Mouse (Mus musculus) E14TG2a.4 (cell line): ENCODE data around the gene Tgfbr3.

Experiments used
- H3K27me3 ChIP-seq: 2 replicates; pipeline ENCODE4 v1.6.1; 2014; ENCODE audit warnings: low read length, control low read depth; ENCODE audit not compliant: insufficient read depth
- H3K36me3 ChIP-seq: 2 replicates; pipeline ENCODE4 v1.6.1; 2014; ENCODE audit warnings: low read length, control low read depth; ENCODE audit not compliant: insufficient read depth
- H3K4me1 ChIP-seq: replicated peaks from 2 replicates; pipeline ENCODE4 v1.6.1; 2014; ENCODE audit warnings: low read depth, low read length, control low read depth
- H3K4me3 ChIP-seq: replicated peaks from 2 replicates; pipeline ENCODE4 v1.5.1; 2014; ENCODE audit warnings: mild to moderate bottlenecking, low read length
- H3K9me3 ChIP-seq: 2 replicates; pipeline ENCODE4 v1.6.1; 2014; ENCODE audit warnings: low read length, control low read depth
- CTCF ChIP-seq: conservative IDR thresholded peaks from 2 replicates; pipeline ENCODE4 v1.5.1; 2014; ENCODE audit warnings: low read length
- NANOG ChIP-seq: IDR thresholded peaks from 2 replicates; pipeline ENCODE4 v1.6.1; 2014; ENCODE audit warnings: borderline replicate concordance, low read length, mixed read lengths
- POU5F1 ChIP-seq: IDR thresholded peaks from 2 replicates; pipeline ENCODE4 v1.6.1; 2014; ENCODE audit warnings: low read length, borderline replicate concordance

Gene Tgfbr3

GRCm38 (mm10) chr5:107087291-107087690 is 202.1 kb downstream of the Tgfbr3 start:
- H3K36me3 ChIP-seq = no peaks in the 10 kb centered on the region
- H3K27me3 ChIP-seq = no peaks in the 10 kb centered on the region
- peaks cover 5% of the 10 kb centered on the region; the same call in 1 of the 2 replicates for H3K4me1 ChIP-seq
- no peak for TF ChIP-seq CTCF
- no peak for TF ChIP-seq POU5F1
- no peak for TF ChIP-seq NANOG
- peaks cover 5% of the 10 kb centered on the region; the same call in 1 of the 2 replicates for H3K9me3 ChIP-seq
- H3K4me3 ChIP-seq = no peak overlapping the region

- H3K27me3 ChIP-seq = no peaks in the 10 kb centered on the region
- no peaks in the 10 kb centered on the region for H3K36me3 ChIP-seq
- TF ChIP-seq CTCF (no peak), POU5F1 (no peak), NANOG (no peak)
- peaks cover 5% of the 10 kb centered on the region; the same call in 1 of the 2 replicates for H3K4me1 ChIP-seq
- H3K9me3 ChIP-seq = no peaks in the 10 kb centered on the region
- H3K4me3 ChIP-seq = no peak overlapping the region
Measured at GRCm38 (mm10) chr5:107086166-107086565, 203.3 kb downstream of the Tgfbr3 start.

- TF ChIP-seq POU5F1 (no peak), CTCF (no peak), NANOG (no peak)
- Histone ChIP-seq H3K4me1 (no peaks in the 10 kb centered on the region), H3K36me3 (no peaks in the 10 kb centered on the region), H3K9me3 (no peaks in the 10 kb centered on the region), H3K27me3 (no peaks in the 10 kb centered on the region), H3K4me3 (no peak overlapping the region)
Measured at GRCm38 (mm10) chr5:107084431-107084830, 205.0 kb downstream of the Tgfbr3 start.

GRCm38 (mm10) chr5:107082011-107082410 is 207.4 kb downstream of the Tgfbr3 start:
- Histone ChIP-seq H3K36me3 (no peaks in the 10 kb centered on the region), H3K4me1 (no peaks in the 10 kb centered on the region), H3K27me3 (no peaks in the 10 kb centered on the region), H3K4me3 (no peak overlapping the region), H3K9me3 (no peaks in the 10 kb centered on the region)
- TF ChIP-seq POU5F1 = no peak
- TF ChIP-seq CTCF = no peak
- TF ChIP-seq NANOG = no peak

- no peaks in the 10 kb centered on the region for H3K9me3 ChIP-seq
- no peaks in the 10 kb centered on the region for H3K27me3 ChIP-seq
- TF ChIP-seq CTCF (no peak), NANOG (no peak), POU5F1 (no peak)
- H3K36me3 ChIP-seq = no peaks in the 10 kb centered on the region
- no peaks in the 10 kb centered on the region for H3K4me1 ChIP-seq
- H3K4me3 ChIP-seq = no peak overlapping the region
Measured at GRCm38 (mm10) chr5:107080986-107081624, 208.3 kb downstream of the Tgfbr3 start.

- H3K36me3 ChIP-seq = no peaks in the 10 kb centered on the region
- no peaks in the 10 kb centered on the region for H3K27me3 ChIP-seq
- peaks cover 5% of the 10 kb centered on the region for H3K4me1 ChIP-seq
- H3K9me3 ChIP-seq = no peaks in the 10 kb centered on the region
- no peak for TF ChIP-seq POU5F1
- TF ChIP-seq NANOG = no peak
- TF ChIP-seq CTCF = no peak
- no peak overlapping the region for H3K4me3 ChIP-seq
Measured at GRCm38 (mm10) chr5:107079920-107080319, 209.5 kb downstream of the Tgfbr3 start.

- no peak overlapping the region for H3K4me3 ChIP-seq
- no peak for TF ChIP-seq CTCF
- TF ChIP-seq POU5F1 = no peak
Measured at GRCm38 (mm10) chr5:107079146-107079638, 210.2 kb downstream of the Tgfbr3 start.

GRCm38 (mm10) chr5:107078361-107078760 is 211.1 kb downstream of the Tgfbr3 start:
- Histone ChIP-seq H3K36me3 (no peaks in the 10 kb centered on the region), H3K9me3 (no peaks in the 10 kb centered on the region), H3K4me1 (peaks cover 6% of the 10 kb centered on the region), H3K4me3 (no peak overlapping the region), H3K27me3 (no peaks in the 10 kb centered on the region)
- TF ChIP-seq POU5F1 = no peak
- TF ChIP-seq NANOG = no peak
- TF ChIP-seq CTCF = no peak

More at GRCm38 (mm10) chr5:107079146-107079638, 210.2 kb downstream of the Tgfbr3 start:
- Histone ChIP-seq H3K36me3 (no peaks in the 10 kb centered on the region), H3K9me3 (no peaks in the 10 kb centered on the region), H3K4me1 (peaks cover 6% of the 10 kb centered on the region), H3K27me3 (no peaks in the 10 kb centered on the region)

GRCm38 (mm10) chr5:107077900-107078299 is 211.5 kb downstream of the Tgfbr3 start:
- Histone ChIP-seq H3K4me3 (no peak overlapping the region), H3K27me3 (no peaks in the 10 kb centered on the region), H3K36me3 (no peaks in the 10 kb centered on the region), H3K9me3 (no peaks in the 10 kb centered on the region), H3K4me1 (peaks cover 6% of the 10 kb centered on the region)
- TF ChIP-seq NANOG = no peak
- TF ChIP-seq POU5F1 = no peak
- TF ChIP-seq CTCF = no peak
